In genomic region chr2:160802326-160802725, GRCm38 (mm10) we compare ENCODE assay signal across 24 mouse cellular contexts.
DNase-seq lines count a peak whose midpoint lies in the region; ATAC-seq and TF ChIP-seq lines count a peak whose summit lies in the region.
"Had no signal": no experiment of that assay in that cellular context is flagged by ENCODE, and none has a peak within 500 bp of the region (broad histone marks: within the 10 kb centered on the region; RNA-seq: fewer than 3 reads in every experiment).

No protein-coding gene starts in this region.

- intact Hi-C loops in gastrocnemius, adult 2 months (cut with DNase I): loop anchor here (5.0 kb wide), 2 partner anchors 40 to 80 kb away; partner anchors contain the start of gene Lpin3

- no peak for TF ChIP-seq CTCF in gastrocnemius, adult 2 months (IDR thresholded peaks at IDR 0.05)
- TF ChIP-seq CTCF in intestine, postnatal 0 days (IDR thresholded peaks at IDR 0.05; ENCODE audit: low read depth): no peak
- no peak for TF ChIP-seq CTCF in layer of hippocampus, adult 2 months (conservative IDR thresholded peaks at IDR 0.05)

- 61% methylated on average over 3 of the region's 3 CpGs for WGBS in intestine, postnatal 0 days
- WGBS in intestine, embryonic 15.5 days: 72% methylated on average over 3 of the region's 3 CpGs

- 0 out of 2 replicates have a peak, but pooled peaks cover 3% of the 10 kb centered on the region for H3K4me1 ChIP-seq in intestine, postnatal 0 days (replicated peaks; ENCODE audit: control insufficient read depth, insufficient read depth, low read length)
- no peaks in the 10 kb centered on the region for H3K4me1 ChIP-seq in intestine, embryonic 15.5 days (replicated peaks)
- H3K4me1 ChIP-seq: embryonic facial prominence, embryonic 12.5 days had no signal

- no peak overlapping the region for H3K4me3 ChIP-seq in gastrocnemius, adult 2 months
- H3K4me3 ChIP-seq in intestine, postnatal 0 days (ENCODE audit: low read depth, low read length): no peak overlapping the region
- H3K4me3 ChIP-seq in intestine, embryonic 15.5 days (replicated peaks): no peak overlapping the region
- no peak overlapping the region for H3K4me3 ChIP-seq in layer of hippocampus, adult 2 months
- H3K4me3 ChIP-seq: embryonic facial prominence, embryonic 10.5 days; embryonic facial prominence, embryonic 12.5 days; forebrain, embryonic 13.5 days; forebrain, embryonic 15.5 days had no signal

- peak overlapping the region; percentile 53; the same call in 1 of the 2 replicates for H3K27ac ChIP-seq in gastrocnemius, adult 2 months
- no peak overlapping the region for H3K27ac ChIP-seq in intestine, postnatal 0 days (ENCODE audit: low read depth, low read length)
- no peak overlapping the region for H3K27ac ChIP-seq in intestine, embryonic 15.5 days
- peak overlapping the region; percentile 89; the same call in 1 of the 2 replicates for H3K27ac ChIP-seq in layer of hippocampus, adult 2 months
- H3K27ac ChIP-seq: embryonic facial prominence, embryonic 10.5 days; embryonic facial prominence, embryonic 12.5 days; forebrain, embryonic 13.5 days; forebrain, embryonic 15.5 days had no signal

- peak; percentile 66 for ATAC-seq in intestine, postnatal 0 days
- ATAC-seq in intestine, embryonic 15.5 days: no peak
- ATAC-seq: activated CD4-positive, CD25-positive, alpha-beta regulatory T cell, adult 4 months; CD4-positive, CD25-positive, alpha-beta regulatory T cell, adult 4 months; forebrain, embryonic 13.5 days; forebrain, embryonic 15.5 days; Patski had no signal

- DNase-seq in gastrocnemius, adult 2 months: no peak
- DNase-seq in gastrocnemius, postnatal 25 days: no peak
- DNase-seq in layer of hippocampus, adult 2 months (ENCODE audit: low spot score in 2 of 2): no peak
- DNase-seq in layer of hippocampus, postnatal 10 days (ENCODE audit: low spot score in 2 of 2): no peak
- DNase-seq: adrenal gland, adult 8-10 months; adrenal gland, postnatal 14 days; adrenal gland, postnatal 36 days; B cell, adult 2 months; cerebellum, adult 11-12 months; cerebellum, adult 2 months; cerebellum, adult 9-10 months; cerebellum, postnatal 10 days; cerebellum, postnatal 25 days had no signal

- H3K4me2 ChIP-seq in intestine, postnatal 0 days (replicated peaks; ENCODE audit: low read depth): no peak overlapping the region
- H3K4me2 ChIP-seq in intestine, embryonic 15.5 days (replicated peaks): no peak overlapping the region
- H3K4me2 ChIP-seq: embryonic facial prominence, embryonic 12.5 days; forebrain, embryonic 13.5 days; forebrain, embryonic 15.5 days had no signal

- H3K27me3 ChIP-seq in intestine, postnatal 0 days (replicated peaks; ENCODE audit: control insufficient read depth, insufficient read depth, low read length): no peaks in the 10 kb centered on the region
- H3K27me3 ChIP-seq in intestine, embryonic 15.5 days (replicated peaks): no peaks in the 10 kb centered on the region
- H3K27me3 ChIP-seq: CH12.LX; embryonic facial prominence, embryonic 12.5 days; forebrain, embryonic 13.5 days; forebrain, embryonic 15.5 days; Patski had no signal

- H3K36me3 ChIP-seq in intestine, postnatal 0 days (ENCODE audit: control insufficient read depth, insufficient read depth): no peaks in the 10 kb centered on the region
- no peaks in the 10 kb centered on the region for H3K36me3 ChIP-seq in intestine, embryonic 15.5 days
- H3K36me3 ChIP-seq: embryonic facial prominence, embryonic 10.5 days; embryonic facial prominence, embryonic 12.5 days; forebrain, embryonic 15.5 days; G1E had no signal

- H3K9ac ChIP-seq in intestine, postnatal 0 days (ENCODE audit: low read depth, low read length): no peak overlapping the region
- H3K9ac ChIP-seq in intestine, embryonic 15.5 days: no peak overlapping the region
- H3K9ac ChIP-seq: embryonic facial prominence, embryonic 12.5 days; forebrain, embryonic 13.5 days; forebrain, embryonic 15.5 days had no signal

- H3K9me3 ChIP-seq in intestine, postnatal 0 days (ENCODE audit: control insufficient read depth): no peaks in the 10 kb centered on the region
- H3K9me3 ChIP-seq in intestine, embryonic 15.5 days: no peaks in the 10 kb centered on the region
- H3K9me3 ChIP-seq: embryonic facial prominence, embryonic 10.5 days; embryonic facial prominence, embryonic 12.5 days; forebrain, embryonic 13.5 days; forebrain, embryonic 15.5 days; G1E had no signal

Comparison
In these comparisons a context has a peak if more than half of its experiments do, and no peak if none do; other contexts are left out.
1. H3K27ac ChIP-seq: peak in gastrocnemius, adult 2 months (single experiment) and layer of hippocampus, adult 2 months (single experiment); none in intestine, postnatal 0 days (single experiment) and intestine, embryonic 15.5 days (single experiment).